Mouse (Mus musculus) neural tube, embryonic 15.5 days (tissue): ENCODE results near the gene Amot. TPM values are rescaled to one million over a fixed set of nuclear protein-coding genes. Genes with fewer than 3 reads are reported as not detected.

Experiments used
- ATAC-seq: fragments of 200-750 bp; cut with Nextera tagmentation; 2 replicates; pipeline ENCODE4 v1.8.0; 2017; ENCODE audit warnings: mild to moderate bottlenecking, moderate TSS enrichment, moderate library complexity; ENCODE audit not compliant: low FRiP score
- H3K27ac ChIP-seq: fragments of 300-500 bp; sonication (generic); replicated peaks from 2 replicates; pipeline ENCODE4 v1.5.1; 2015; ENCODE audit warnings: mild to moderate bottlenecking, inconsistent platforms
- H3K27me3 ChIP-seq: fragments of 300-500 bp; sonication (generic); replicated peaks from 2 replicates; pipeline ENCODE4 v1.6.1; 2015; ENCODE audit warnings: inconsistent platforms
- H3K36me3 ChIP-seq: fragments of 300-500 bp; sonication (generic); 2 replicates; pipeline ENCODE4 v1.6.1; 2015; ENCODE audit warnings: inconsistent platforms
- H3K4me1 ChIP-seq: fragments of 300-500 bp; sonication (generic); 2 replicates; pipeline ENCODE4 v1.6.1; 2015; ENCODE audit warnings: inconsistent platforms
- H3K4me2 ChIP-seq: fragments of 300-500 bp; sonication (generic); 2 replicates; pipeline ENCODE4 v1.6.1; 2015; ENCODE audit warnings: inconsistent platforms, mild to moderate bottlenecking, moderate library complexity
- H3K4me3 ChIP-seq: fragments of 300-500 bp; sonication (generic); replicated peaks from 2 replicates; pipeline ENCODE4 v1.5.1; 2015; ENCODE audit warnings: mild to moderate bottlenecking, inconsistent platforms
- H3K9ac ChIP-seq: fragments of 300-500 bp; sonication (generic); replicated peaks from 2 replicates; pipeline ENCODE4 v1.6.1; 2015; ENCODE audit warnings: mild to moderate bottlenecking, inconsistent platforms
- H3K9me3 ChIP-seq: fragments of 300-500 bp; sonication (generic); replicated peaks from 2 replicates; pipeline ENCODE4 v1.6.1; 2016; ENCODE audit warnings: inconsistent platforms
- WGBS: fragments of 180-500 bp; shearing (Covaris S2); methylation state at CpG from one replicate; pipeline ENCODE4 v1.1.7; 2015; ENCODE audit warnings: mixed read lengths; 5-methylcytosine and 5-hydroxymethylcytosine counted together
- polyA plus RNA-seq: library from polyadenylated mRNA; unstranded; fragments of >200 nt; fragmentation: Nextera tagmentation; extraction: Ambion mirVana; gene quantifications from 2 replicates; pipeline ENCODE4 v1.2.1, GENCODE M21; 2015

The Amot gene
- polyA plus RNA-seq, 1 experiment from 2014 or later: 9.1 TPM

DNA sequence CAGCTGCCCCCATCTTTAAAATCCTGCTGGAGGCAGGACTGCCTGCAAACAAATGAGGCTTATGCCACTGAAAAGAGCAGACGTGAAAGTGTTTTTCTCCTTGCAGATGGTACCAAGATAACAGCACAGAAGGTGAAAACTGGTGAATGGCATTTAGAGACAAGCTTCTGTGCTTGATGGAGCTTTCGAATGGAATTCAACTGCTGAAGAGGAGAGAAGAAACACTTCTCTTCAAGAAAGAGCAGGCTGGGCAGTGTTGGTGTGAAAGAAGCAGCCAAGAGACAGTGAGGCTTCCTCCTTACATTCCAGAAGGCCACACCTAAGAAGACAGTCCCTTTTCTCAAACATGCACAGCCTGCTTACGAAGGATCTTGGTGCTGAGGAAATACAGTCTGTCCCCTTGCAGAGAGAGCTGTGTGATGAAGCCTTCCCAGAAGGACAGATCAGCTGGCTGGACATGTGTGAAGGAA, 27.2 kb downstream of the Amot start:
- Histone ChIP-seq H3K9ac (no peak overlapping the region), H3K9me3 (no peaks in the 10 kb centered on the region), H3K4me1 (no peaks in the 10 kb centered on the region), H3K27ac (no peak overlapping the region), H3K27me3 (no peaks in the 10 kb centered on the region), H3K4me3 (no peak overlapping the region), H3K4me2 (no peak overlapping the region), H3K36me3 (no peaks in the 10 kb centered on the region)
- WGBS: 67% methylated on average over 3 of the region's 3 CpGs
- no peak for ATAC-seq

DNA sequence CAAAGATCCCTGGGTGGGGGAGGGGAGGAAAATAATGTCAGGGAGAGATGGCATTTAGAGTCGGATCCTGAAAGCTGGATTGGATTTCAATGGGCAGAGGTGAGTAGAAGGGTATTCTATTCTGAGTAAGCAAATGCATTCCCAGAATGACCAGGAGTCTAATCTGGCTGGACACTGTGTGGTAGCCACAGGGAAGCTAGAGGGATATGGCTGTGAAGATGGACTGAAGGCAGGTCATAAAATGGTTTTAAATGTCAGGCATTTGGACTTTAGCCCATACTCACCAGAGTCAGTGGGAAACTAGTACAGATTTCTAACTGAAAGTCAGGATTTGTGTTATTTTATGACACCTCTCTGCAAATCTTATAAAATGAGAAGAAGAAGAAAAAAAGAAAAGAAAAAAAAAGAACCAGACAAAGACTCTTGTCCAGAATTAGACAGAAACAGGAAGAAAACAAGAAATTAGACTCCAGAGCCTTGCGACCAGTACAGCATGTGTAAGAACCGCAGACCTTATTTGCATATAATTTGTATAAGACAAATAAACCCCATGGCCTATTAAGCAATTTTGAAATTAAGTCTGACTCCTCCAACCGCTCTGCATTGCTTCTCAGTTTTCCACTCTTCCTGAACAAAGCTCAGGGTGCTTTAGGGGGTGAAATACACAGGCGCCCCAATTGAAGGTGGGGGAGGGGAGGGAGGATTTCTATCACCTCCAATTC, 27.8 kb downstream of the Amot start:
- WGBS: 57% methylated on average over 5 of the region's 5 CpGs
- Histone ChIP-seq H3K27ac (no peak overlapping the region), H3K9ac (no peak overlapping the region), H3K27me3 (no peaks in the 10 kb centered on the region), H3K4me3 (no peak overlapping the region), H3K36me3 (no peaks in the 10 kb centered on the region), H3K4me2 (no peak overlapping the region), H3K4me1 (no peaks in the 10 kb centered on the region), H3K9me3 (no peaks in the 10 kb centered on the region)
- no peak for ATAC-seq

DNA sequence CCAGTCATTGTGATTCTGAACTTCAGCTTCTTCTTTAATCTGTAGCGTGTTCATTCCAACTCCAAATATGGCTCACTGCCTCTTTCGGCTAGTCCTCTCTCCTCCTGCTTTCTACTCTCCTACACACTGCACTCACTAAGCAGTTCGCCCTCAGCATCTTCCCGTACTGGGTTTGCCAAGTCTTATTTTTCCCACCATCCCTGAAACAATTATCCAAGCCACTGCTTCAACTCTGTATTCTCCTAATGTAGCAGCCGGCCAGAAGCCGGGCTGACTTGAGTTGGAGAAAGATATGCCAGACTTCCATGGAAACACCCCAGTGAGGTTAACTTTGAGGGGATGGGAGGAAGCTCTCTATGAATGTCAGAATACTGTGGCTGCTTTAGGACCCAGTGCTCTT, 36.7 kb downstream of the Amot start:
- no peak for ATAC-seq
- Histone ChIP-seq H3K4me1 (no peaks in the 10 kb centered on the region), H3K9ac (no peak overlapping the region), H3K9me3 (no peaks in the 10 kb centered on the region), H3K36me3 (no peaks in the 10 kb centered on the region), H3K4me2 (no peak overlapping the region), H3K4me3 (no peak overlapping the region), H3K27me3 (no peaks in the 10 kb centered on the region), H3K27ac (no peak overlapping the region)
- 86% methylated on average over 6 of the region's 6 CpGs for WGBS

DNA sequence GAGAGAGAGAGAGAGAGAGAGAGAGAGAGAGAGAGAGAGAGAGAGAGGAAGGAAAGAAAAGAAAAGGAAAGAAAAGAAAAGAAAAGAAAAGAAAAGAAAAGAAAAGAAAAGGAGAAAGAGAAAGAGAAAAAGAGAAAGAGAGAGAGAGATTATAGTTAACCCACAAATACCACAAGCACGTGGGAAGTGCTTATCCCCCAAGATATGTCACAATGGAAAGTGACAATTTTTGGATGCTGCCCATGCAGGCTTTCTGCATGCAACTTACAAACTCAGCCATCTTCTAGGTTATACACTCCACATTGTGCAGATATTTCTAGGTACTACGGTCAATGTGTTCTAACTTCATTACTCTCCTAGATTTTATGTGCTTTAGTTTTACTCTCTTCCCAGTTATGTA, 41.5 kb downstream of the Amot start:
- H3K27ac ChIP-seq: no peak overlapping the region
- H3K4me1 ChIP-seq: no peaks in the 10 kb centered on the region
- WGBS: 73% methylated on average over 2 of the region's 2 CpGs
- no peaks in the 10 kb centered on the region for H3K9me3 ChIP-seq
- no peak overlapping the region for H3K4me2 ChIP-seq
- H3K9ac ChIP-seq: no peak overlapping the region
- no peaks in the 10 kb centered on the region for H3K36me3 ChIP-seq
- H3K27me3 ChIP-seq: no peaks in the 10 kb centered on the region
- no peak for ATAC-seq
- H3K4me3 ChIP-seq: no peak overlapping the region

DNA sequence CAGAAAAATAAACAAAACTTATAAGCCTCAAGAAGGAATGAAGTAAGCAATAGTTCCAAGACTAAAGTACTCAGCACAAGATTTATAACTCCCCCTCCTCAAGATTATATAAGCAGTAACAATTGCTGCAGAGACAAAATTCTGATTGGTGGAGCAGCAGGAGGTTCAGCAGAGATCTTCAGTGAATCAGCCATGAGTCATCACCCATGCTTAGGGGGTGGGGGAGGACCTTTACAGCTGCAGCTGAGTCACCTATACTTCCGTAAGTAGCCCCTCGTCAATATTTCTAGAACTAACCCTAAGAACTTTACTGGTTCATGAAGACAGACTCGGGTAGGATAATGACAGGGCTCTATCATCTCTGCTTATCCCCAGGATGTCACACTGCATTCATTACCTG, 43.6 kb downstream of the Amot start:
- Histone ChIP-seq H3K36me3 (no peaks in the 10 kb centered on the region), H3K9ac (no peak overlapping the region), H3K9me3 (no peaks in the 10 kb centered on the region), H3K4me2 (no peak overlapping the region), H3K27me3 (no peaks in the 10 kb centered on the region), H3K27ac (no peak overlapping the region), H3K4me1 (no peaks in the 10 kb centered on the region), H3K4me3 (no peak overlapping the region)
- 84% methylated on average over 3 of the region's 3 CpGs for WGBS
- no peak for ATAC-seq

DNA sequence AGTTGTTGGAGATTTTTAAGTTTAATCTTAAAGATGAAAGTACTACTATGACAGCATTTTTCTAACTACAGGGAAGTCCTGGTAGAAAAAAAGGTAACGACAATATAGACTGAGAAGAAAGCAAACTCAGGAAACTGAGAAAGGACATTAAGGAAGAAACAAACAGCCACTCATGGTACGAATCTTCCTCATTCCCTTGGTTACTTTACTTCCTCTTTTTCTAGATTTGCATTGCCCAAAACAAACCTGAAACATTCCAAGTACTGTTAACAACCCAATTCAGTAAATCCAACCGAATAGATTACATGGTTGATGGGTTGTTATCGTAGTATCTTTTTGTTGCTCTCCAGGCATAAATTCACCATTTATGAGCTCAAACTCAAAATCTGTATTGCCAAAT, 48.7 kb downstream of the Amot start:
- Histone ChIP-seq H3K27ac (no peak overlapping the region), H3K4me2 (no peak overlapping the region), H3K9me3 (no peaks in the 10 kb centered on the region), H3K9ac (no peak overlapping the region), H3K4me1 (no peaks in the 10 kb centered on the region), H3K27me3 (no peaks in the 10 kb centered on the region), H3K36me3 (no peaks in the 10 kb centered on the region), H3K4me3 (no peak overlapping the region)
- ATAC-seq: no peak
- 72% methylated on average over 4 of the region's 4 CpGs for WGBS

DNA sequence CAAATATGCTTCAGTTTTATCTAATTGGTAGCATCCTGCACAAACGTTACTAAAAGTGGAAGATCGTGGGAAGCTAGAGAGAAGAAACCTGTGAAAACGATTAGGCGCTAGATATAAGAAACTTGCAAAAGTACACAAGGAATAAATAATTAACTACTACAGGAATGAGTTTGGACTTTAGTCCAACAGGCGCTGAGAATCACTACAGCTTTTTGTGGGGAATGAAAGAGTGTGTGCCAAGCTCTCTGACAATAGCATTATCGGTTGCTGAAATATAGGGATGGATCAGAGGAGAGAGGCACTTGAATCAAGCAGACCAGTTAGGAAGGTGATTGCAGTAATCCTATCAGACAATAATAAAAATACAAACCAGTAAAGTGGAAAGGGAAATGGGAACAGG, 49.4 kb downstream of the Amot start:
- Histone ChIP-seq H3K27ac (no peak overlapping the region), H3K27me3 (no peaks in the 10 kb centered on the region; the same call in 1 of the 2 replicates), H3K9me3 (no peaks in the 10 kb centered on the region), H3K4me3 (no peak overlapping the region), H3K36me3 (no peaks in the 10 kb centered on the region; the same call in 1 of the 2 replicates), H3K4me1 (no peaks in the 10 kb centered on the region), H3K4me2 (no peak overlapping the region), H3K9ac (no peak overlapping the region)
- WGBS: 88% methylated on average over 6 of the region's 6 CpGs
- ATAC-seq: no peak

DNA sequence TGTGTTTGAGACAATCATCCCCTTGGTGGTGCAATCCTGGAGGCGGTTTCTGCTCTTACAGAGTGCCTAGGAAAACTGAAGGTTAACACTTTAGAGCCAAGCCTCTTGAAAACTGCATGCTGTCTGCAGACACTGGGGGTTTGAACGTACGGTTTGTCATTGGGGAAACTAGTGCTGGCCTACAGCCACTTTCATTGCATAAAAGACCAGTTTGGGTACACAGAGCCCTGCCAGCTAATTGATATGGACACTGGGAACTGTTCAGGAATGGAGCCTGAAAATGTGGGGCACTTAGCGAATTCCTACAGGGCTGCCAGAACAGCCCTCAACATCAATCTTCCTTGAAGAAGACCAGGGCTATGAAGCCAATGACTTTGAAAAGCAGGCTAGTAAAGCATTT, 50.2 kb downstream of the Amot start:
- H3K27me3 ChIP-seq: no peaks in the 10 kb centered on the region; the same call in 1 of the 2 replicates
- H3K27ac ChIP-seq: no peak overlapping the region
- H3K9me3 ChIP-seq: no peaks in the 10 kb centered on the region
- no peak overlapping the region for H3K4me3 ChIP-seq
- no peak for ATAC-seq
- H3K4me2 ChIP-seq: no peak overlapping the region
- no peak overlapping the region for H3K9ac ChIP-seq
- 75% methylated on average over 4 of the region's 4 CpGs for WGBS
- H3K36me3 ChIP-seq: peaks cover 2% of the 10 kb centered on the region; the same call in 1 of the 2 replicates
- no peaks in the 10 kb centered on the region for H3K4me1 ChIP-seq

DNA sequence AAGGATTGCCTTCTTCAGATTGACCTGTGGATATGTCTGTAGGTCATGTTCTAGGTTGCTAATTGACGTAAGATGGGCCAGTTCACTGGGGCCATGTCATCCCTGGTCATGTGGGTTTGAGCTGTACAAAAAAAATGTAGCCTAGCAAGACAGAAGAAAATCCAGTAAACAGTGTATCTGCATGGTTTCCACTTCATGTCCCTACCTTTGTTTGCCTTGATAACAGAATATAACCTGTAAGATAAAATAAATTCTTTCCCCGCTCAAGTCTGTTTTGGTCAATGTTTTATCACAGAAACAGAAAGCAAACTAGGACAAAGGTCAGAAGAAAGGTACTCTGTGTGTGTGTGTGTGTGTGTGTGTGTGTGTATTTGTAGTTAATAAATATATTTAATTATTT, 63.5 kb downstream of the Amot start:
- Histone ChIP-seq H3K4me3 (no peak overlapping the region), H3K9me3 (no peaks in the 10 kb centered on the region), H3K4me1 (no peaks in the 10 kb centered on the region), H3K36me3 (no peaks in the 10 kb centered on the region), H3K27ac (no peak overlapping the region), H3K4me2 (no peak overlapping the region), H3K9ac (no peak overlapping the region), H3K27me3 (no peaks in the 10 kb centered on the region)
- 100% methylated on average over 2 of the region's 2 CpGs for WGBS
- no peak for ATAC-seq

DNA sequence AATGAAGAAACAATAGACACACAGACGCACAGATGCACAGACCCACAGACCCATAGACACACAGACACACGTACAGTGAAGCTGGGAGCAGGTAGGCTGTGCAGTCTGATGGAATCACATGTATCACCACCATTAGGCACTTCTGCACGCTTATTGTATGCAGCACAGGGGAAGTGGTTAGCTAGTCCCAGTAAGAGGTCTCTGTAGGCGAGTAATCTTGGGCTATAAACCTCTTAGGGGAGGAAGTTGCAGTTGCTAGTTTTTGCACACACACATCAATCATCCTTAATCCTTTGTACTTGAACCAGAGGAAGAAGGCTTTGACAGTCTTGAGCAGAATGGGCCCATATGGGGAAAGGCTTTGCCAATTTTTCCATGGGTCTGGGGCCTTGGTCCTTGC, 71.3 kb downstream of the Amot start:
- ATAC-seq: no peak
- Histone ChIP-seq H3K27ac (no peak overlapping the region), H3K9ac (no peak overlapping the region), H3K27me3 (no peaks in the 10 kb centered on the region), H3K4me3 (no peak overlapping the region), H3K4me1 (no peaks in the 10 kb centered on the region), H3K36me3 (no peaks in the 10 kb centered on the region), H3K9me3 (no peaks in the 10 kb centered on the region), H3K4me2 (no peak overlapping the region)
- 66% methylated on average over 4 of the region's 4 CpGs for WGBS

DNA sequence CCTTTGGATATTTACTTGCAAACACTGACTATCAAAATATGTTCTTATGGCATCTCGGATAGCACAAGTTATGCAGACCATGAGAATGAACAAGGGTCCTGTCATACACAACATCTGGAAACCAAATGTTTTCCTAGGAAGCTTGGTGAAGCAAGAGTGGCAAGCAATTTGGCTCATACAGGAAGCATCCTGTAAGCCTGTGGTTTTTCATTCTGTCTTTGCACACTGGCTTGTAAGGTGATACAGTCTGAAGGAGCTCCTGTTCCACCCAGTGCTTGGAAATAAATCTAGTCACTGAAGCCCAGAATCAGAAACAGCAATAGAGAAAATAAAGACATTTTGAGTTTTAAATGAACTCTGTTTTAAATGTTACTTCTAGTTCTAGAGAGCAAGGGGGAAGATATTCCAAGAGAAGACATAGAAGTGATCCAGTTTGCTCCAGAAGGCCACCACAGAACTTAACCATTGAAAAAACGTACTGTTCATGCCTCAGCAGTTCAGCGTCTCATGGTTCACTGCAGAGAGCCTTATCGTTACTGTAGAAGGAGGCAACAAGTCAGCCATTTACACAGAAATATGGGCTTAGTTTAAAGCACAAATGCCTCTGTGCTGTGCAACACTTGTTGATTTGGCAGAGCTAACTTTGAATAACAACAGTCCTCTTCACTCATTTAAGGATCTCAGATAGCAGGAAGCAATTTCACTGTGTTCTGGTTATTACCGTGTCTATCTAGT, 74.0 kb downstream of the Amot start:
- Histone ChIP-seq H3K9ac (no peak overlapping the region), H3K4me2 (no peak overlapping the region), H3K27me3 (no peaks in the 10 kb centered on the region), H3K4me1 (no peaks in the 10 kb centered on the region), H3K27ac (no peak overlapping the region), H3K9me3 (no peaks in the 10 kb centered on the region), H3K36me3 (no peaks in the 10 kb centered on the region), H3K4me3 (no peak overlapping the region)
- no peak for ATAC-seq
- WGBS: 84% methylated on average over 5 of the region's 5 CpGs

DNA sequence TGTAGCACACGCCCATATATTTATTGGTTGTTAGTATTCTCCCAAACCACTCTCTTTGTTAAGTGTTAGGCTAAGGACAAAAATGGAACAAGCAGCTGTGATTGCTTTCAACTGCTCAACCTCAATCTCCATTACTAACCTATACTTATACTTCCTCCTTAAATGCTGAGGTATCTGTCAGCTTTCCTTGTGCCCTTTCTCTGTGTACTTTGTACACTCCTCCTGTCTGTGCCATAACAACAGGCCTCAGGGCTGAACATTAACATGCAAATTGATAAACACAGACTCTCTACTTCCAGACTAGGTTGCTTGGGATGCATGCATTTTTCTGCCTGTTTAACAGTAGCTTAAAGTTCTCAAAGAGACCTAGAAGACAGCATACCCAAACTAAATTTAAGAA, 76.2 kb downstream of the Amot start:
- Histone ChIP-seq H3K4me3 (no peak overlapping the region), H3K4me1 (no peaks in the 10 kb centered on the region), H3K9me3 (no peaks in the 10 kb centered on the region), H3K4me2 (no peak overlapping the region), H3K36me3 (no peaks in the 10 kb centered on the region), H3K27me3 (no peaks in the 10 kb centered on the region), H3K9ac (no peak overlapping the region), H3K27ac (no peak overlapping the region)
- 87% methylated on average over 1 of the region's 1 CpGs for WGBS
- ATAC-seq: no peak
